Mouse (Mus musculus): ENCODE results near the gene Dennd1b.
A peak's percentile ranks its signal among the peaks of the same experiment; 100 is the strongest.

Dennd1b gene

GRCm38 (mm10) chr1:139180481-139181149 lies 217.4 kb downstream of the Dennd1b start:
- peak; percentile 58 for DNase-seq (ENCODE audit: low read depth, low spot score)

- no peak for DNase-seq (ENCODE audit: low read depth, low spot score)
Measured at GRCm38 (mm10) chr1:139192635-139193034, 229.4 kb downstream of the Dennd1b start.

GRCm38 (mm10) chr1:139194011-139194410 lies 230.8 kb downstream of the Dennd1b start:
- DNase-seq (ENCODE audit: low read depth, low spot score), result no peak

- no peak for DNase-seq (ENCODE audit: low read depth, low spot score)
Measured at GRCm38 (mm10) chr1:139194428-139195028, 231.3 kb downstream of the Dennd1b start.

GRCm38 (mm10) chr1:139203026-139203425 lies 239.8 kb downstream of the Dennd1b start:
- DNase-seq (ENCODE audit: low read depth, low spot score), result no peak

GRCm38 (mm10) chr1:139206259-139206658 lies 243.0 kb downstream of the Dennd1b start:
- DNase-seq (ENCODE audit: low read depth, low spot score), result no peak

GRCm38 (mm10) chr1:139209796-139210195 lies 246.6 kb downstream of the Dennd1b start:
- DNase-seq (ENCODE audit: low read depth, low spot score), result no peak

- no peak for DNase-seq (ENCODE audit: low read depth, low spot score)
Measured at GRCm38 (mm10) chr1:139210505-139210904, 247.3 kb downstream of the Dennd1b start.

- DNase-seq (ENCODE audit: low read depth, low spot score), result no peak
Measured at GRCm38 (mm10) chr1:139215311-139215710, 252.1 kb downstream of the Dennd1b start.

GRCm38 (mm10) chr1:139223804-139224203 lies 260.6 kb downstream of the Dennd1b start:
- no peak for DNase-seq (ENCODE audit: low read depth, low spot score)

- DNase-seq (ENCODE audit: low read depth, low spot score), result no peak
Measured at GRCm38 (mm10) chr1:139224309-139224949, 261.2 kb downstream of the Dennd1b start.
